Mouse (Mus musculus) CD4-positive, CD25-positive, alpha-beta regulatory T cell, adult 4 months (primary cell): ENCODE data around the gene Thsd7b. TPM values are rescaled to one million over a fixed set of nuclear protein-coding genes. Genes with fewer than 3 reads are reported as not detected.

ENCODE experiments used
- ATAC-seq: one replicate; pipeline ENCODE4 v1.8.0; 2017
- polyA plus RNA-seq, 2 experiments: library from polyadenylated mRNA; unstranded; fragments of 100-300 nt; shearing (Covaris generic); gene quantifications; one replicate each; pipeline ENCODE4 v1.2.1; 2017

Gene Thsd7b
- polyA plus RNA-seq = under 1 TPM in 1 of 2 experiments, not detected in 1; 0.43 TPM

DNA sequence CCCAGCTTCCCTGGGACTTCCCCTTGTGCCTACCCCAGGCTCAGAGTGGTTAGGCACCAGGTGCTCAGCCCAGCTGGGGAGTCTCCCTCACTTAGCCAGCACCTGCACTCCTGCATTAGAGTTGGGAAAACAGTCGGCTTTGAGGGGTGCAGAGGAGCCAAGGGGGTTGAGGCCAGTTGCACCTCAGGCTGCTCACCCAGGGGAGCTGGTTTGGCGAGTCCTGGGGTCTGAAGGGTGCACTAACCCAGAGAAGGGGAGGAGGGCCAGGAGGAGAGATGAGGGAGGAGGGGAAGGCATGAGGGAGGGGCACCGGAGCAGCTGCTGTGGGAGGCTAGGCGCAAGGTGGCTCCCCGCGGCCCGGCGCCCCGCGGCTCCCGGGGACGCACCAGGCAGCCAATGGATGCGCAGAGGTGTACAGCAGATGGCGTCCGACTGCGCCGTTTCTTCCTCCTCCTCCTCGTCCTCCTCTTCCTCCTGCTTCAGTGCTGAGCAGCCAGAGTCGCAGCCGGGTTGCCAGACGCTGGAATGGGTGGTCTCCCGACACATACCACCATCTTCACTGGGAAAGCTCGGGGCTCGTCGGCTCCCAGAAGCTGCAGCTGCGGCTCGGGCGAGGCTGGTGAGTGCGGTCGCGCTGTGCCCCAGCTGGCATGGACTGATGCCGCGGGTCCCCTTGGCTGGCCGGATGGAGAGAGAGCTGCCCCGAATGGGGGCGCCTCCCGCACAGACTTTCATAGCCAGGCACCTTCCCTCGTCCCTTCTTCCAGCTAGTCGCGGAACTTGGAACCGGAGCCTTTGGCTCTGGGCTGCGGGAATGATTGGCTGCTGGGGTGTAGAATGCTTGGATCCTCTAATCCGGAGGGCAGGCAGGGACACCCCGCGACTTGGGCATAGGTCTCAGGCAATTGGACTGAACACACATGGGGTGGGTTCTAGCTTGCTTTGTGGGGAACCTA, at the start of gene Thsd7b:
Thsd7b (plus strand) TSS at position 321 of the 956 bp plus-strand sequence.
- no peak for ATAC-seq

DNA sequence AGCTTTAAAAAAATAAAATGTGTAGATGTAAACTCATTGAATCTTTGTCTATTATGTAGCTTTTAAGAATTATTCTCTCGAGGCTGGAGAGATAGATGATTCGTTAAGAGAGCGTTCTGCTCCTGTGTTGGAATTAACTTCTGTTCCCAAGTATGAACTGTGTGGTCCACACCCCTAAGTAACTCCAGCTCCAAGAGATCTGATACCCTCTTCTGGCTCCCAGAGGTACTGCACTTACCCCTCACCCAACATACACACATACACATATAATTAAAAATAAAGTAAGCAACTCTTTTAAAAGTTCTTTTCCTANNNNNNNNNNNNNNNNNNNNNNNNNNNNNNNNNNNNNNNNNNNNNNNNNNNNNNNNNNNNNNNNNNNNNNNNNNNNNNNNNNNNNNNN, 28.8 kb upstream of the Thsd7b start:
- no peak for ATAC-seq

DNA sequence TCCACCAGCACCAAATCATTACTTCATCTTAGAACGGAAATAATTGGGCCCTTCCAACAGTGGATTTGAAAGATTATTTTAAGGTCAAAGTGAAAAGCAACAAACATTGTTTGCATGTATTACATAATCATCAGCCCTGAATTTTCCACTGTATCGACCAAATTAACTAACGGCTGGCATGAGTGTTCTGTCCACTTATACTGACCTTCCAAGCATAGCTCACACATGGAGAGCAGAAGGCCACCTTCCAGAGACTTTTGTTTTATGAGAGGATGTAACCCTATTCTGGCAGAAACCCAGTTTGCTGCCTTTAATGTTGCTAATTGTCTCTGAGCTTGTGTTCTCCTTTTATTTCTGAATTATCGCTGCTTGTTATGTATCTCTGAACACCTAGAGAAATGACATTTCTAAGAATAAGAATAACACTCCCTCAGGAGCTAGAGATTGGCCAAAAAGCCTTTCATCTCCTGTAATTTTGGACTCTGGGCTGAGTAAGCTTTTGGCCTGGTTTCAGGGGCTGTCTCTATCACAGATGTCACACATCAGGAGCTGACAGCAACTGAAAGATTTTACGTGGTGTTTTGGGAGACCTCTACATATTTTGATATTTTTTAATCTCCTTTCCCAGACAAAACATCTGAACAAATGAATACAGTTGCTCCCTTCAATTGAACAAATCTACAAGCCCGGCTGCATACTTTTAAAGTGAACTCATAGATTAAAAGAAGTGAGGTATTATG, 22.2 kb upstream of the Thsd7b start:
- ATAC-seq = no peak

DNA sequence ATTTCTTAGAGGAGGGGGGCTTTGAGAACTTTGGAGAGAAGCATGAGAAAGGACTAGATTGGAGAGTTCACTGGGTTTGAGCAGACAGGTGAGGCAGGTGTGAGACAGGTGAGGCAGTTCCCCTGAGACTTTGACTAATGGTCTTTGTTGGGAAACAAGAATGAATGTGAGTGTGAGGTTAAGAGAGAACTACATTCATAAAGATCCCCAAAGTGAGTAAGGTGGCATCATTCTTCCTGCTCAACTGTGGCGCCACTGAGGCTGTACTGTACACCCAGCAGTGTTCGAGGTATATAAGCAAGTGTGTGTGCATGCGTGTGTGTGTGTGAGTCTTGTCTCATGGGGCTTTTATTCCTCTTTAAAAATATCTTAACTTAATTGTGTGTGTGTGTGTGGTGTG, 6.4 kb upstream of the Thsd7b start:
- ATAC-seq = no peak

DNA sequence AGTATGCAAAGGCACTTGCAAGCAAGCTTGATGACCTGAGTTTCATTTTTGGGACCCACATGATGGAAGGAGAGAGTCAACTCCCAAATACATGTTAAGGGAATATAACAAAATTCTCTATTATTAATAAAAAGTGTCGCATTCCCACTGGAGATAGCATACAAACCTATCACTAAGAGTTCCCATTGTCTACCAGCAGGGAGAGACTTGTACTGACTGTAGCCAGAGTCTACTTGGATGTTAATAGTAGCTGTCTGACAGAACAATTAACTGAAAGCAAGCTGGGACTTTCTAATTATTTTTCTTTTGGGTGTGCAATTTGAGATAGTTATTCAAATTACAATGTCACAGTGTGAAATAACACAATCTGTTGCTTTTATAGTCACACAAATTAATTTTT, 31.1 kb downstream of the Thsd7b start:
- ATAC-seq = no peak

DNA sequence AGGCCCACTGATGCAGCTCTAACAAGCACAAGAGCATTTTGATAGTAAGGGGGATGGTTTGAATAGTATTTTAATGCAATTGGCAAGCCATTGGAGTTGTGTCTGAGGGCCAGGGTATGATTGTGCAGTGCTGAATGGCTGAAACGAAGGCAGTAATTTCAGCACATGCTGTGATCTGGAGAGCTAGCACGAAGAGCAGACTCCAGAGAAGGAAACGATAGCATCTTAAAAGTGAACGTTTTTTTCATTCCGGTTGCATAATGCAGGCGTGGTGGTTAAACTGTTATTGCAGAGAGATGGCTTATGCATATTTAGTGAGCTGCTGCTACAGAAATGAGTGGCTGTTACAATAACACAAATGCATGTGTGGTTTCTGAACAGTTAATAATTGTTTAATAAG, 51.3 kb downstream of the Thsd7b start:
- no peak for ATAC-seq

DNA sequence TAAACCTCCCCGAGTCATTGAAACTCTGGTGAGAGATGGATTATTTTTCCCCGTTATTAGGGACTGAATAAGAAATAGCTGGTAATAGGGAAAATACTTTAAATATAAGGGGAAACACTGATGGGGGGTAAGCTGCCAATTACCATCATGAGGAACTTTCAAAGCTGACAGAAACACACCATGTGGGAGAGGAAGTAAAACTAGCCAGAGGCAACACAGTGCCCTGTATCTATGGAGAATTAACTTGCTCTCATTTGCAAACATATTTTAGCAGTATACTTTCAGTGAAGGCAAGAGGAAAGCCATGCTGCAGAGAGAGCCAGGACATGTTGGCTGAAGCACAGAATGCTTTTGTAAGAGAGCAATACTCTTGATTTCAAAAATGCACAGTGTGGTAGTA, 51.7 kb downstream of the Thsd7b start:
- no peak for ATAC-seq

DNA sequence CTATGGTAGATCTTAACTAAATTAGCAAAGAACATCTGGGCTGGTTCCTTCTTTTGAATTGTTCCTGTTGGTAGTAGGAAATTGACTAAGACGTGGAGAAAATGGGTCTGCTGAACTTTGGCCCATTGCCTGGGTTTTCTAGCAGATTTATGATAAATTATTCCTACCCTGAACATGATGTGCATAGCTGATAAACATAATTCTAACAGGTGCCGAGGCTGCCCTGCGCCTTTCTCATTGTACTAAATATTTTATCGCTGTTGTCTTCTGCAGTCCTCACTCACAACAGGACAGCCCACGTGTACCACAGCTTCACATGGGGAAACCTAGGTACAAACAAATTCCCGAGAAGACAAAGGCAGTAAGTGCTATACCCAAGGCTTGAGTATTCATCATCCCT, 83.5 kb downstream of the Thsd7b start:
- ATAC-seq = no peak

DNA sequence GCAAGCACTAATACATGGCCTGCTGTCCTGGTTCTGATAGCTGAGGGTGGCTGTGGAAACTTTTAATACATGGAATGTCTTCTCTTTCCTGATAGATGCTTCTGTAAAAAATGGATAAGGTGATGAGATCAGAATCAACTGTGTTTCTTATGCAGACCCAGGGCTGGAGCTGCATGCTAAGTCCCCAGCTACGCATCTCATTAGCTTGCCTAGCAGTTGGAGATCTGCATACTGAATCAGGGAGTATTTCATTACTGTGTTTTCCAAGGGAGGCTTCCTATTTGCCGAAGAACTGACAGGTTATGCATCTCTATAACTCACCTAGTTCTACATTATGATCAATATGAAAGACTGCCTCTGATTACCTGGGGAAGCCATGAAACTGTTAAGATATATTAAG, 84.3 kb downstream of the Thsd7b start:
- ATAC-seq = no peak

DNA sequence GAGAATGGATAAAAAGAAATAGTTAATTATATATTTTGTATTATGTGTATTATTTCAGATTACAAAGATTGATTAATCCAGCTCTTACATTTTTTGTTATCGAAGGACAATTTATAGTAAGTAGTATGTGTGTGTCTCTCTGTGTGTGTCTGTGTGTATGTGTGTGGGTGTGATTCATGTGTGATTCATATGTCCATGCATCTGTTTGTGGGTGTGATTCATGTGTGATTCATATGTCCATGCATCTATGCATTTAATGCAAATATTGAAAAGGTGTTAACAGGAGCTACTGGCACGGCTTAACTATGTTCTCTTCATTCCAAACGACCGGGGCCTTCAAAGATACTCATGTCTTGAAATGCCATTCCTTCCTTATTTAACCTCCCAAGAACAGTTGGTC, 90.3 kb downstream of the Thsd7b start:
- ATAC-seq = no peak

DNA sequence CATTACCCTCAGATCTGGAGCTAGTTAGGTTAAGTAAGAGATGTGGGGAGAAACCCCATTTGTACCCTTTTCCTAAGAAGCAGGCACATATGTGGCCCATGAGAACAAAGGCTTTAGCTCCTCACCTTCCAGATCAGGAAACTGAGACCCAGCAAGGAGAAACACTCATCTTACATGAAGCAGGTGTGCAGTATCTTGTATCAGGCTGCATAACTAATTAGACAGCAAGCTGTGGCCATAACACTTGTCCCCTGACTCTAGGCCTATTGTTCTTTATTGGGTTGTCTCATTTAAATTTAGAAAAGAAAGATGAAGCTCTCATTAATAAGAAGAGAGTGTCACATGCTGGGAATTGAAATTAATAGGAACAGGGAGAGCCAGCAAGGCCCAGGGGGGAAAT, 91.7 kb downstream of the Thsd7b start:
- no peak for ATAC-seq

DNA sequence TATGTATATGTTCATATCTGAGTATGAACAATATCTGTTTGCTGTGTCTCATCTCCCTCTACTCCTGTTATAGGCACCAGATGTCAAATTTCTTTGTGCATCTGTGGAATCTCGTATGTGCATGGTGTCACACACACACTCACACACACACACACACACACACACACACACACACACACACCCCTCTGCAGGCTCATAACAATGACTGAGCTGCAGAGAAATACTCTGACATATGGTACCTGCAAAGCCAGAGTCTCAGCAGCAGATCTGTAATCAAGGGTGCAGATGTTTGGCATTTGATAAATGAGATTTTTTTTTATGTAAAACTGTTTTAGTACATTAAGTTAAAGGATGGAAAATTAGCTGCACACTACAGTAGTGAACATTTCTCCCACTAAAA, 92.5 kb downstream of the Thsd7b start:
- ATAC-seq = no peak

DNA sequence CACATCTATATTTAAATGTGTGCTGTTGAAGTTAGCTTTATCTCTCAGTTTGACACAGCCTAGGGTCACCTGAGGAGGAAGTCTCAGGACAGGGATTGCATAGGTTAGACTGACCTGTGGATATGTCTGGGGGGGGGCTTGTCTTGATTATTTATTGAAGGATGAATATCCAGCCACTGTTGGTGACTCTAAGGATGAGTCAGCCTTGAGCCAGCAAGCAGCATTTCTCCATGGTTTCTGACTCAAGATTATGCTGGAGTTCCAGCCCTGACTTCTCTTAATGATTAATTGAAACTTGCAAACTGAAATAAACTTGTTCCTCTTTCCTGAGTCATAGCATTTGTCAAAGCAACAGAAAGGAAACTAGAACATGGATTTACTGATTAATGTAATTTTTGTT, 113.4 kb downstream of the Thsd7b start:
- no peak for ATAC-seq

DNA sequence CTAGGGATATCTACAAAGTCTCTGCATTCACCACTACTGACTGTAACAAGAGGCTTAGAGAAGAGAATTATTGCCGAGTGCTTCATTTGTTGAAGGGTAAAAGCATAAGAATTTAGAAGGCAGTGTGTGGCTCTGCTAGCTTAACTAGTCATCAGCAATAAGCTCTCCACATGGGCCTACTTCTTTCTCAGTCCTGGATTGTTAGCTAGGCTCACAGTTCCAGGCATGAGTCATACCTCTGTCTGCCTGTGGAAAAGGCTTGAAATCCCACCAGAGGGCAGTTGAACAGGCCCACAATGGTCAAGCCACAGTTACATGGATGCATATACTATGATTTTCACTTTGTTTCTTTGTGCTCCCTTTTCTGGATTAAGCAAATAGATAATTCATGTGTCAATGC, 138.5 kb downstream of the Thsd7b start:
- ATAC-seq = no peak

DNA sequence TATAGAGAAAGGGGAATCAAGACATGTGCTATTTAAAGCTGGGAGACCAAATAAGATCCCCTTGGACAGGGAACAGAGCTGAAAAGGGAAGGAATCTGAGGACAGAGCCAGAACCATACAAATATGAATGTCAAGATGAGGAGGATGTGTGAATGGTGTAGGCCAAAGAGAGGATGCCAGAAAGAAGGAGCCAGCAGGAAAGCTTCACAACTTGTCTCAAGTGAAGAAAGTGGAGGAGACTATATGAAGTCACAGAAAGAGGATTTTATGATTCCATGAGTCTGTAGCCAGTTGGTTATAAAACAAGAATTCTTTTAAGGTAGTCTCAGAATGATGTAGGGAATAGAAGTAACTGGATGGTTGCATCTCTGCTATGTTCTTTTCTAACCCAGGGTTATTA, 148.5 kb downstream of the Thsd7b start:
- ATAC-seq = no peak

DNA sequence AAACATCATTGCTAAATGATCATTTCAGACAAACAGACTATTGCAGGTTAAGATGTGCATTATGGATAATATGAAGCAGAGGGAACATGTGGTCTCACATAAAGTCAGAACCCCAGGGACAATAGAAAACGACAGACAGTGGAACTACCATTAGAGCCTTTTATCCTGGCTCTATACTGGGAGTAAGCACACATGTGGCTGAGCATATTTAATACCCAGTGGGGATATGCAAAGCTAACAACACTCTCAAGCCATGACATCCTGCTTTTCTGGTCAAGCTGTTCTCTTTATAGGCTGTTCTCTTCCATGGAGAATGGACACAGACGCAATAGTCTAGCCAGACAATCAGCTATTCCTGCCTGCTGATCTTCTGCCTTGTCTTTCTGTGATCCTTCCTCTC, 191.3 kb downstream of the Thsd7b start:
- ATAC-seq = no peak

DNA sequence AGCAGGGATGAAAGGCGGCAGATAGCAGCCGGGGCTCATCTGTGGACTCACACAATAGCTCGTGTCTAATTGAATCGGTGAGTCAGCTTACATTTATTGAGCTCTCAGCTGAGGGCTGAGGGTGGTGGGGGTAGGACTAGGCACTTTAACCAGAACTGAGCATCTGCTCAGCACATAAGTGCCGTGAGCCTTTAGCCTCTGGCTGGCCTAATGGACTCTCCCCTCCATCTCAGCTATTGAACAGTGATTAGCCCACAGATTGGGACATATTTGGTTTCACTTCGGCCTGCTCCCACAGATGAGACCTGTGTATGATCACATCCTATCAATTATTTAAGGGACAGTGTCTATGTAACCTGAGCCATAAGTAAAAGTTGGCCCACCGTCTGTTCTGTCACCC, 200.4 kb downstream of the Thsd7b start:
- no peak for ATAC-seq

DNA sequence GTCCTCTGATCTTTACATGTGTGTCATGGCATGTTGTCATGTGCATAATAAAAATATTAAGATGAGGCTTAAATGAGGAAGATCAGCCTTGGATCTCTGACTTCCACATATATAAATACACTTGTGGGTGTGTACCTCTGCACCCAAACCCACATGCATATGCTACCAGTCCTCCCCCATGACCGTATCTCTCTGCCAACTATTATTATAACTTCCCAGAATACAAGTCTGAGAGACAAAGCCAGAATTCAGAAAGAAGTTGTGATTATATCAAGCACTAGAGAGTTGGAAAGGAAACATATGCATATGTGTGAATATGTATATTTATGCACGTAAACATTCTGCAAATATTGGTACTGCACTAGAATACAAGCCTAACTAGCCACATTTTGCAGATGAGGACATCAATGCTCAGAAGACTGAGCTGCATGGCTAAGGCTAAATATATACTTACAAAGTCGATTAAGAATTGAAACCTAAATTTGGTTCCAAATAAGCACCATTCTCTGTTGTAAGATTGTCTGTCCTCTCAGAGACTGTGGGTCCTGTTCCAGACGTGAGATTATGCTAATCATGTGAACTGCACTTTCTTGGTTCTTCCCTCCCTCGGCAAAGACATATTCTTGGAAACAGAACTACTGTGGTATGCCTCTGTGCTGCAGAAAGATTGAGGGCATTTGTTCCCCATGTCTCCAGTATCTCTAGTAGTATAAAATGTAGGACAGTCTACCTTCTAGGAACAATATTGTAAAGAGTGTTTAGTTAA, 211.3 kb downstream of the Thsd7b start:
- no peak for ATAC-seq

DNA sequence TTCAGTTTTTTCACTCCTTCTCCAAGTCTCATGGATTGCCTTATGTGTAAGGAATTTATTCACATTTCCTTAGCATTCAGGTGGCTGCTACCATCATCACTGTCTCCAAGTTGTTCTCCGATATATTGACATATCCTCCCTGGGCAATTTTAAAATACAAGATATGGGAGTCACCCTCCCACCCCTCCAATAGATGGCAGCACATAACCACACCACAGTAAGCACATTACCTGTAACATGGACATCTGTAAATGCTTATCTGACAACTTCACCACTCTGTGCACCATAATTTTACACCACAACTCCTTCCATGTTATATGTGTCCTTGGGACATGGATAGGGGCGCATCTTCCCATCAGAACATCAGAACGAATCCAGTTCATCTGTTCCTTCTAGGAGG, 218.0 kb downstream of the Thsd7b start:
- ATAC-seq = no peak

DNA sequence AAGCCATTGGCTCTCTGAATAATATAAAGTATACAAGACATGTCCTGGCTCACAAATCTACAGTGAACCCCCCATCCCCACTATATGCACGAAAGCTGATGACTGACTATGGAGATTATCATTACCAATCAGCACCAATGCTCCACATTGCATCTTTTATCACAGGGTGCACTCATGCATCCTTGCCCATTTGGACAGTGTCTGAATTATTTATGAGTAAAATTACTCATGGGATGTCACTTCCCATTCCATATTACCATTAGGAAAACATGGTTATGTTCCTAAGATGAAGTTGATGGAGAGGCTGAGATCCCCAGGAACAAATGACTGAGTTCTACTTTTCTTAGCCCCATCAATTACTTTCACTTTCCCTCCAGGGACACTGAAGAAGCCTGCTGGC, 220.8 kb downstream of the Thsd7b start:
- ATAC-seq = no peak

DNA sequence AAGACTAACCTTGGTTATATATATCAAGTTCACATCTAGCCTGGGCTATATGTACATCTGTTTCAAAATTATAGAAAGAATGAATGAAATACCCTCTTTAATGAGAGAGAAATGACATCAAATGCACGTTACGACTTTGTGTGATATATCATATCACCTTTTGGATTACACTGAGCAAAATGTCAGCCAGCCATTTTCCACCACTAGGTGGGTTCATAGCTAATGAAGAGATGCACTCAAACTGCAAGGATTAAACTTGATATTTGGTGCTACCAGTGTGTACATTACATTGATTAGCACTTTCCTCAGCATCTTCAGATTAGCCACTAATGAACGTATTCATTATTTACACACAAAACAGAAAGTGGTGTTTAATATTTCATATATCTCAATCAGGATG, 228.6 kb downstream of the Thsd7b start:
- ATAC-seq = no peak

DNA sequence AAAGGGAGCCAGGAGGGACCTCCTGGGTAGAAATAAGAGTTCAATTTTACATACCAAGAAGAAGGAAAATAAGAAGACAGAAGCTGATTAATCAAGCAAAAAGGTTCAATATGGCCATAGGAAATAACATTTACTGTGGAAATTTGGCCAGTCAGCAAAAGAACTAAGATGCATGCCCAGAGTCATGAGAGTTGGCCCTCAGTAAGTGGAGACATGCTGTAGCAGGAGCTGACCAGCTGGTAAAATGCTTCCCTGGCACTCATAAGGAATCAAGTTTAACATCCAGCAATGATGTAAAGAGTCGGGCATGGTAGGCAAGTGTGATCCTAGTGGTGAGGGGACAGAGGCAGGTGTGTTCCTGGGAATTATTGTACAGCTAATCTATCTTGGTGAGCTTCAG, 243.3 kb downstream of the Thsd7b start:
- no peak for ATAC-seq

DNA sequence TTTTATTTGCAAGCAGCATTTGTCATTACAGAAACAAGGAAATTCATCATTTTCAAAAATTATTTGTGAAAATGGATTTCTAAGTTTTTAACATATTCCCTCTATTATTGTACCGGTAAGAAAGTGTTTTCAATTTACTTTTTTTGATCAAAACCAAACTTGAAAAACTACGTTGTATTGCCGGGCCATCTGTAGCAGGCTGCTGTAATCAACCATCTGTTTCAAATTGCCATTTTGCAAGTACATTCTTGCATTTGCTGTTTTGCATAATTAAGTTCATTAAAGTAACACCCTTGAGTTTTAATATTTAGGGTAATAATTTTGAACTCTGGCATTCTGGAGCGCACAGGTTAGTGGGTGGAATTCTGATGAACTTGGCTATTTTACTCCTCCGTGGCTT, 246.6 kb downstream of the Thsd7b start:
- no peak for ATAC-seq
